Mouse (Mus musculus) myocyte (in vitro differentiated cells): Measurements from ENCODE around the gene Lins1.

Source experiments
- MAX ChIP-seq: IDR thresholded peaks from one replicate; pipeline ENCODE4 v1.6.1; 2011; ENCODE audit warnings: low read depth, mild to moderate bottlenecking, control low read depth
- MYOG ChIP-seq, 3 experiments: IDR thresholded peaks; one replicate each; pipeline ENCODE4 v1.6.1; 2011; ENCODE audit warnings: control low read depth in 2 of 3, low read depth in 2 of 3, mild to moderate bottlenecking in 2 of 3; ENCODE audit not compliant: insufficient read length in 2 of 3, control insufficient read depth in 1 of 3, insufficient read depth in 1 of 3
- POLR2A ChIP-seq: IDR thresholded peaks from one replicate; pipeline ENCODE4 v1.6.1; 2011; ENCODE audit warnings: low read depth, mild to moderate bottlenecking, control low read depth, moderate library complexity; ENCODE audit not compliant: insufficient read length
- POLR2AphosphoS2 ChIP-seq: IDR thresholded peaks from one replicate; pipeline ENCODE4 v1.6.1; 2011; ENCODE audit warnings: low read depth, control low read depth; ENCODE audit not compliant: insufficient read length
- TCF12 ChIP-seq: IDR thresholded peaks from one replicate; pipeline ENCODE4 v1.6.1; 2011; ENCODE audit warnings: mild to moderate bottlenecking, control low read depth; ENCODE audit not compliant: poor library complexity, insufficient read depth, severe bottlenecking
- TCF3 ChIP-seq: IDR thresholded peaks from one replicate; pipeline ENCODE4 v1.6.1; 2011; ENCODE audit warnings: low read depth, control low read depth; ENCODE audit not compliant: insufficient read length

- TF ChIP-seq TCF12, result no peak
- no peak for TF ChIP-seq MAX
- TF ChIP-seq POLR2A, result no peak
- TF ChIP-seq POLR2AphosphoS2, result no peak
- no peak for TF ChIP-seq TCF3
- no peak for TF ChIP-seq MYOG (IDR thresholded peaks at IDR 0.05; ENCODE audit: control insufficient read depth in 1 of 3, insufficient read depth in 1 of 3, insufficient read length in 2 of 3, low read depth in 2 of 3)
These were observed 40.5 kb upstream of the Lins1 start for GRCm38 (mm10) chr7:66649181-66649580.
